Mouse (Mus musculus): ENCODE data around the gene Mid1.

Gene Mid1

GRCm38 (mm10) chrX:169685131-169685530, at the start of gene Mid1:
Mid1 (plus strand) TSS chrX:169685199.
- peak; percentile 4 for DNase-seq (ENCODE audit: low spot score)

DNA sequence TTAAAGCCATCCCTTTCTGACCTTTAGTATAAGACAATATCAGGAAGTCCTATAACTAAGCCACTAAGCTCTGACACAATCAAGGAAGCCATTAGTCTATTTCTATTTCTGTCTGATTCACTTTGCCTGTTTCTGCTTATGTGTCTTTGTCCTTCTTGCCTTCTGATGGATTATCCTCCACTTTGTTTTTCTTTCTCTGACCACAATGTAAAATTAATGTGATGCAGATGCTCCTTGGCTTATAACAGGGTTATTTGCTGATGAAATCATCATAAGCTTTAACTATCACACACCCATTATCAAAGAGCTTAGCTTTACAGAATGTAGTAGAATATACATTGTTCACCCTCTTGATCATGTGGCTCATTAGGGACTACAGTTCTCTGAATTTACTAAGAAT, 11.9 kb upstream of the Mid1 start:
- DNase-seq (ENCODE audit: low spot score) = no peak

DNA sequence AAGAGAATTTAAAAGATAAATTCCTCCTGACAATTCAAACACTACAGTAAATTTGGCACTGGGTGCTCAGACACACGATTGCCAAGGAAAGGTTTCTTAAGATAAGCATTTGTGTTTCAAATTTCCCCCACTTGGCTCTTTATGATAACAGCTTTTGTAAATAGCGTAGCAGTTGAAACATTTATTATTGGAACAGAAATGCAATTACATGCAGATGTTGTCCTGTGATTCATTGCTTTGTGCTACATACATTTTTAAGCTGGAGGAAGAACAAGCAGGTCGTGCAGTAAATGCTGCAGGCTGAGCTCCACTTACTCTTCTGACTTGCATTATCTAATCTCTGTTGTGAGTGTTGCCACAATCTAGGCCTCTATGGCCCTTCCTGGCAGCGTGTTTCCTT, 8.7 kb upstream of the Mid1 start:
- DNase-seq (ENCODE audit: low spot score) = no peak

DNA sequence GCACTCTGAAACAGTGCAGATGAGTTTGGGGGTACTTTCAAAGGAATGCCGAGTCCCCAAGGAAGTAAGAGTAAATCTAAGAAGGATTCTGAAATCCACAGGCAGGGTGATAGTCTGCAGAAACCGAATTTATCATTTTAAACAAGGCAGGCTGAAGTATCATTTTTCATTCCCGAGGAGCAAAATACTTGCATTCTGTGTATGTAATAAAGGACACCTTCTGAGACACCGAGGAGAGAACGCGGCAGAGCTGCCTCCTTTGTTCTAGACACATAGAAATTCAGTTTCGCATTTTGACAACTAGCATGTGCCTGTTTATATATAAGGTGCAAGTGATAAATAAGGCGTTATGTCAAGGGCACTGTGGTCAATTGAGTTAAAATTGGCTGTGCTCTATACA, 732 bp downstream of the Mid1 start:
- no peak for DNase-seq (ENCODE audit: low spot score)

GRCm38 (mm10) chrX:169691217-169691616, 6.2 kb downstream of the Mid1 start:
- no peak for DNase-seq (ENCODE audit: low spot score)

GRCm38 (mm10) chrX:169691675-169692074, 6.7 kb downstream of the Mid1 start:
- no peak for DNase-seq (ENCODE audit: low spot score)

DNA sequence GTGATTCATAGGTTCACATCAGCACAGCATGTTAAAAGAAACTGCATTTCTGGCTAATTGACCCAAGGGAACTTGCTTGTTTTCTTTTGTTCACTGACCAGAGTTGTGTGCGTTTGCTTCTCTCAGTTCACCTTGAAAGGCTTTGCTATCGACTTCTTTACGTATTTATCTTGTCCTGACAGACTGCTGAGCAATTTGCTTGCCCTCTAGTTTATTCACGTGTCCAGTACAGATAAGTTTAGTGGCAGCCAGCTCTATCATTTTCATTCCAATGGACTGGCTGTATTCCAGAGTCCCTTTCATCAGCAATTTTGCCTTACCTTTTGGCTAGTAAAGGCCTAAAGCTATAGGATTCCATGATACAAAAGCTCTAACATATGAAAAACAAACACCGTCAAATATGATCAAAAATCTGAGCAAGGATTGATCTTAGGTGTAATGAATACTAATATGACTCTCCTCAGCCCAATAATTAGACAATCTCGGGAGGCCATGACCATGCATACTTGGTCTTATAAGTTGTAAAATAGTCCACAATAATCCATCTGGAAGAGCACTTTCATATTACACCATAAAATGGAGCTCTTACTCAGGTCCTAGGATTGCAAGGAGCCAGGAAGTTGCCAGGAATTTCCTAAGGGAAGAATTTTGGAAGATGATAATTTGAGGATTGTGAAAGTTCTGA, 7.4 kb downstream of the Mid1 start:
- DNase-seq (ENCODE audit: low spot score) = no peak

GRCm38 (mm10) chrX:169704016-169704602, 19.1 kb downstream of the Mid1 start:
- DNase-seq (ENCODE audit: low spot score) = no peak

DNA sequence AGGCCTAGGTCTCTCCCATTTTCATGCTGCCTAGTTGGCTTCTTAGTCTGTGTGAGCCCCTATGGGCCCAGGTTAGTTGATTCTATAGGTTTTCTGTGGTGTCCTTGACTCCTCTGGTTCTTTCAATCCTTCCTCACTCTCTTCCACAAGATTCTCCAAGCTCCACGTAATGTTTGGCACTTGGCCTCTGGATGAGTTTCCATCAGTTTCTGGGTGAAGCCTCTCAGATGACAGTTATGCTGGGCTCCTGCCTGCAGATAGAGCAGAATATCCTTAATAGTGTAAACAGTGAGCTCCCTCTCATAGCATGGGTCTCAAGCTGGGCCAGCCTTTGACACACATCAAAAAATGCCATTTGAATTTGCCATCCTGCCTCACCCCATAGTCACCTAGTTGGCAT, 38.5 kb downstream of the Mid1 start:
- no peak for DNase-seq (ENCODE audit: low spot score)

DNA sequence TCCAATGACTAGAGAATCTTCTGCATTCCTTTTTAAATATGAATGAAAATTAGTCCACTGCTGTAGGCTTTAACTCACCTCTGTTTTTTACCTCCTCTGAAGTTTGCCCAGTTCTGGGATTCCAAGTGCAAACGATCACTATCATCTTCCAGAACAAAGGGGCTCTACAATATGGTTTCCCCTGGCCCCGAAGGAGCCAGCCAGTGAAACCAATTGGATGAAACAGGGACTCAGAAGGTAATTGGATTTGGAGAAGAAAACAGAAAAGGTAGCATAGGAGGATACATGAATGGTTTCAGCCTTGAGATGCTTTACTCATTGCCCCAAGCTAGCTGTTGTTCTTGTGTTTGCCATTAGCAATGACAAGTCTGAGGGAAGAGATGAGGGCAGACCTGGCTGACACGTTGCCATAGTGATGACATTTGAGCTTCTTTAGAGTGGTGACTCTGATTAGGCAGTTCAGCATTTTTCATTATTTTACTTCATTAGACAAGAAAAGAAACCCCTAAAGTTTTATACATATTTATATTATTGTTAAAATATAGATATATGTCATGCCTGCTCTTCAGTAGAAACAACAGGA, 50.5 kb downstream of the Mid1 start:
- DNase-seq (ENCODE audit: low spot score) = no peak

- DNase-seq (ENCODE audit: low spot score) = no peak
Measured at GRCm38 (mm10) chrX:169758001-169758400, 73.0 kb downstream of the Mid1 start.

GRCm38 (mm10) chrX:169779535-169779934, 94.5 kb downstream of the Mid1 start, which contains the start of gene 4933400A11Rik:
4933400A11Rik (minus strand) TSS chrX:169779635.
- no peak for DNase-seq (ENCODE audit: low spot score)

DNA sequence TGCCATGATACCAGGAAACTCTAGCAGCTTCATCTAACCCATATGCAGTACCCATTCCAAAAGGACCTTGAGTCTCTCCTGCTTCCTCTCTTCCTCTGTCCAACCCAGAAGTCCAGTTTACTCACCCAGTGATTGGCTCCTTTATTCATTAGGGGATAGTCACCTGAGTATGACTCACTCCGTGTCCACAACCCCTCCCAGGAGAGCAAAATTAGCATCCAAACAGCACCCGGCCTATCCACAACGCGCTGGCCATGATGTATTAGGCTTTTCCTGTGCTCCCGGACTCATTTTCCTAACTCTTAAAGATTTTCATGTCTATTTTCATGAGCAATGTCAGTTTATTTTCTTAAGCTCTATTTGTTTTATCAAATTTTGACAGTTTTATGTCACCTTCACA, 104.7 kb downstream of the Mid1 start:
- DNase-seq (ENCODE audit: low spot score) = no peak

DNA sequence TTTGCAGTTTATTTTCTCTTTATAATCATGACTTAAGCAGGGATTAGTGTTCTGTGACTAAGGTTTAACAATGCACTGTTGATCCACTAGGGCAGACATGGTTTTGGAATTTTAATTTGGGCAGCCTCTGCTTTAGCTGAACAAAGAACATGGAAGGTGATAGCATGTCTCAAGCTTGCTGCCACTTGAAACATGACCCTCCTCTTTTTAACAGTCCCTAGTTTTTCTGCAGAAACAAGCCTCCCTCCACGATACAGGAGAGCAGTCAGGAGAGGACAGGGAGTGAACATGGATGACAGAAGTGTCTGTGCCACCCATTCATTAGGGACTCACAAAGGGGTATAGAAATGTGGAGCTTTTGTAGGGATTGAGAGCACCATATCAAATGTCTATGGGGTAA, 107.9 kb downstream of the Mid1 start:
- no peak for DNase-seq (ENCODE audit: low spot score)

- DNase-seq (ENCODE audit: low spot score) = no peak
Measured at GRCm38 (mm10) chrX:169794421-169794820, 109.4 kb downstream of the Mid1 start.

DNA sequence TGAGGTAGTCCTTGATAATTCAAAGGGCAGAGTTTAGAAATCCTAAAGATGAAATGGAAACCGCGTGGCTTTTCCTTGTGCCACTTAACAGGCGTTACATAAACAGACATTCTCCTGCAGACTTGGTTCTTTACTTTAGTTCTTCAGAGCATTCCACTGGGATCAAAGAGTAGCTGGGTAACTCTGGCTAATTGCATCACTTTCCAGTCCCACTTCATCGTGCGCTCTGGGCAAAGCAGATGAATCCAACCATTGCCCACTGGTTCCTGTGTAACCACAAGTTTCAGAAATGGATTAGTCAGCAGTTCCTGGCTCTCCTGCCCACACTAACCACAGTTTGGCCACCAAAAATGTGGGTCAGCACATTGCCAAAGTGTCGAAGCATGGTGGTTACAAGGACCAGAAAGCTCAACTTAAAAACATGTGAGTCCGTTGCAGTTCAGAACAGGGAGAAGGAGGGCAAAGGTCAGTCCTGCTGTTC, 109.9 kb downstream of the Mid1 start:
- no peak for DNase-seq (ENCODE audit: low spot score)

DNA sequence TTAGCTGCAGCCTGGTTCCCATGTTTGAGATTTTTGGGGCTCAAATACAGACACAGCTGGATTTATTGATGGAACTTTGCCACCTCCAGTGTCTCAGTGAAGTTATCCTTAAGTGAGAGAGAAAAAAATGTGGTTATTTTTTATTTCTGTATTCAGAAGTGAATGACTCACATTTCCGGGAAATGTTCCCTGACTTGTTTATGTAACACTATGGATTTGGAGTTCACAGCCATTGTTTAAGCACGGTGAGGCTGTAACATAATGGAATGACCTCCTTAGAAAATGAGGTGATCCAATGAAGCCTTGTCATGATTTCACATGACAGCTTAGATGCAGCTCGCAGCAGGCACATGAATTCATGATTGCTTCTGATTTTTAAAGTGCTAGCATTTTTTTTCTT, 112.1 kb downstream of the Mid1 start:
- DNase-seq (ENCODE audit: low spot score) = no peak

GRCm38 (mm10) chrX:169798987-169799680, 114.1 kb downstream of the Mid1 start:
- no peak for DNase-seq (ENCODE audit: low spot score)

DNA sequence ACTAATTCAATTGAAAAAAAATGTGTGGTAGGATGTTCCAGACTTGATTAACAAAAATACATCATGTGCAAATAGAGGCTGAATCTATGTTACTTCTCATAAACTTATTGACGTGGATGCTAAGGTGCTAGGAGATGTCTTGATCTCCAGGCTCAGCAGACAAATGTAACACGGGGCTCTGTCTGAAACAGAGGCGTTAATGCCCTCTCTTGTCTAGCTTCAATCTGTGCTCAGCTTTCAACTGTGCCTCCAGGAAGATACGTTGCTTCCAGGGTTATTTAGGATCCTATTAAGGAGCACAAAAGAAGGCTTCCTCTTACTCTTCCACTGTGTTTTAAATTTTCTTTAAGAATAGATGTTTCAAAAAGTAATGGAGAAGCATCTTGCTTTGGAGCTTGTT, 115.2 kb downstream of the Mid1 start:
- DNase-seq (ENCODE audit: low spot score) = no peak

- no peak for DNase-seq (ENCODE audit: low spot score)
Measured at GRCm38 (mm10) chrX:169805791-169806190, 120.8 kb downstream of the Mid1 start.

- DNase-seq (ENCODE audit: low spot score) = no peak
Measured at GRCm38 (mm10) chrX:169807744-169808143, 122.7 kb downstream of the Mid1 start.

DNA sequence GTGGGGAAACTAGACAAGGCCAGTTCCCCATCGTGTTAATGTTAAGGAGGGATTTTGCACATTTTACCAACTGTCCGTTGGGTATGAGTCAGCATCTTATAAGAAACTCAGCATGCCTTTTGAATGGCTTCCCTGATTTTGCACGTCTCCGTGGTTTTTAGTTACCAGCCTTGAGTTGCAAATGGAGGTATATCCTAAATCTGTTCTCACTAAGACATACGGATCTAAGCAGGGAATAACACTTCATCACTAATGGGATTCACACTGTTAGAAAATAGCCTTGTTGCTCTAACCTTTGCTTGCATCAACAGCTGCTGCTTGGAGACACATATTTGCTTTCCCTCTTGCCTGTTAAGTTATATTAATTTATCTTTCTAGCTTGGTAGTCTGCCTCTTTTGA, 126.3 kb downstream of the Mid1 start:
- no peak for DNase-seq (ENCODE audit: low spot score)

DNA sequence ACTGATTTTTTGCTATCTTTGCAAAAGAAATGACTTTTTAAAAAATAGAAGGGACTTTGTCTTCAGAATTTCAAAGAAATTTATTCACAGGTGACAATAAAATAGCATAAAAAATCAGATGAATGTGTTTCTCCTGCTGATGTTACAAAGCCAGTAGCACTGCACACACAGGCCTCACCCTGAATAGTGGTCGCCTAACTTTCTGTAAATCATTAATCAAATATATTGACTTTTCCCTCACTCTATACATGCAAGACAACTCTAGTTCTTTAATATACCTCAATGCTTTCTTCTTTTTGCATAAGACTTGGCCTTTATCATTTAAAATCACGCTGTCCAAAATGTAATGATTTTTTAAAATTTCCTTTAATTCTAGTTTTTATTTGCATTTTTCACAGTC, 126.8 kb downstream of the Mid1 start:
- no peak for DNase-seq (ENCODE audit: low spot score)
